Mouse (Mus musculus): ENCODE measurements at regions not wholly inside any gene's neighbourhood (a gene's known extent, or its start where the extent isn't known, plus 50 kb on each side); places are given as distances from the start of the nearest gene placed in this dataset.

GRCm38 (mm10) chr6:50940118-50940517 is 285.9 kb upstream of the Npvf start:
- peak; percentile 59; the same call in 1 of the 2 replicates for TF ChIP-seq CTCF (IDR thresholded peaks at IDR 0.05; ENCODE audit: insufficient read depth, low read length)
- TF ChIP-seq POLR2A (IDR thresholded peaks at IDR 0.05; ENCODE audit: borderline replicate concordance, extremely low read depth, low read depth, low read length), result no peak

All from lung, adult 2 months (tissue).